Mouse (Mus musculus): ENCODE measurements around the gene Cib2.

- TF ChIP-seq CTCF (IDR thresholded peaks at IDR 0.05; ENCODE audit: control insufficient read depth, insufficient read depth, insufficient read length) = no peak
- no peak for TF ChIP-seq CEBPB (IDR thresholded peaks at IDR 0.05; ENCODE audit: low read depth)
- TF ChIP-seq USF1 (IDR thresholded peaks at IDR 0.05; ENCODE audit: low read depth) = no peak
- no peak for TF ChIP-seq MAX (IDR thresholded peaks at IDR 0.05)
Observed at GRCm38 (mm10) chr9:54499791-54500190, 60.2 kb downstream of the Cib2 start.
